Mouse (Mus musculus) stomach, embryonic 14.5 days (tissue): ENCODE data around the gene Slc4a5. TPM values are rescaled to one million over a fixed set of nuclear protein-coding genes. Genes with fewer than 3 reads are reported as not detected.
"Not testable (repeated sequence)": the region's sequence is repeated elsewhere in the genome, so short reads cannot be mapped to it uniquely, and the experiment has no call there.

Experiments used
- ATAC-seq: fragments of 200-750 bp; cut with Nextera tagmentation; 2 replicates; pipeline ENCODE4 v1.8.0; 2017; ENCODE audit warnings: low read depth, moderate TSS enrichment; ENCODE audit not compliant: insufficient number of reproducible peaks, insufficient read depth, low FRiP score
- H3K27ac ChIP-seq: fragments of 300-500 bp; sonication (generic); 2 replicates; pipeline ENCODE4 v1.5.1; 2014; ENCODE audit warnings: mild to moderate bottlenecking, low read length, moderate library complexity, mixed read lengths
- H3K27me3 ChIP-seq: fragments of 300-500 bp; sonication (generic); 2 replicates; pipeline ENCODE4 v1.6.1; 2014; ENCODE audit warnings: low read length, control low read depth, mixed read lengths; ENCODE audit not compliant: control insufficient read depth, insufficient read depth
- H3K36me3 ChIP-seq: fragments of 300-500 bp; sonication (generic); 2 replicates; pipeline ENCODE4 v1.6.1; 2014; ENCODE audit warnings: mild to moderate bottlenecking, control low read depth, low read length, moderate library complexity, mixed read lengths; ENCODE audit not compliant: control insufficient read depth, insufficient read depth
- H3K4me1 ChIP-seq: fragments of 300-500 bp; sonication (generic); 2 replicates; pipeline ENCODE4 v1.6.1; 2014; ENCODE audit warnings: low read length, control low read depth, mixed read lengths; ENCODE audit not compliant: control insufficient read depth, insufficient read depth
- H3K4me2 ChIP-seq: fragments of 300-500 bp; sonication (generic); replicated peaks from 2 replicates; pipeline ENCODE4 v1.6.1; 2014; ENCODE audit warnings: low read depth, low read length, control low read depth
- H3K4me3 ChIP-seq: fragments of 300-500 bp; sonication (generic); 2 replicates; pipeline ENCODE4 v1.5.1; 2014; ENCODE audit warnings: low read depth, low read length, control low read depth
- H3K9ac ChIP-seq: fragments of 300-500 bp; sonication (generic); replicated peaks from 2 replicates; pipeline ENCODE4 v1.6.1; 2014; ENCODE audit warnings: low read depth, mild to moderate bottlenecking, control low read depth, low read length, moderate library complexity, mixed read lengths
- H3K9me3 ChIP-seq: fragments of 300-500 bp; sonication (generic); 2 replicates; pipeline ENCODE4 v1.6.1; 2016; ENCODE audit warnings: low read depth, low read length, control low read depth; ENCODE audit not compliant: control insufficient read depth
- WGBS: fragments of 180-500 bp; shearing (Covaris S2); extraction: QIAGEN DNeasy Blood & Tissue Kit; methylation state at CpG from one replicate; pipeline ENCODE4 v1.1.7; 2014; 5-methylcytosine and 5-hydroxymethylcytosine counted together
- polyA plus RNA-seq: library from polyadenylated mRNA; unstranded; fragments of >200 nt; fragmentation: Nextera tagmentation; extraction: Ambion mirVana; gene quantifications from 2 replicates; pipeline ENCODE4 v1.2.1, GENCODE M21; 2014

Slc4a5 gene
- polyA plus RNA-seq, 1 experiment from 2014 or later = 0.38 TPM

DNA sequence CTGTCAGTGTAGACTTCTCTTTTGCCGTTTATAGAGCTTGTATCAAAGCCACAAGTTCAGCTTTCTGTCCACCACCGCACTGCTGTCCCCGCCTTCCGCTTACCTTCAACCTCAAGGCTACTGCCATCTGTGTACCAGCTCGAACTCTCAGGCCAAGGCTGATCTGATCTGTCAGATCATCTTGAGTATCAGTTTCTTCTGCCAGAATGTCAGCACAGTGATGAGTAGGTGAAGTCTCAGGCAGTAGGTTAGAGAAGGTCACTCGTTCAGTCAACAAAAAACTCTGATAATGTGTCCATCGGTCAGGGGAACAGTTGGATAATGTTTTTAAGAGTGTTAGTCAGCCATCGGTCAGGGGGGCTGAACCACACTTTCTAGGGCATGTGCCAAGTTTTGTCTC, 125.7 kb downstream of the Slc4a5 start:
- H3K27me3 ChIP-seq, H3K9ac ChIP-seq, H3K4me2 ChIP-seq, H3K4me1 ChIP-seq, H3K27ac ChIP-seq, H3K9me3 ChIP-seq, H3K4me3 ChIP-seq, ATAC-seq: not testable (repeated sequence)
- WGBS = 89% methylated on average over 8 of the region's 8 CpGs
- H3K36me3 ChIP-seq = peaks cover 29% of the 10 kb centered on the region

DNA sequence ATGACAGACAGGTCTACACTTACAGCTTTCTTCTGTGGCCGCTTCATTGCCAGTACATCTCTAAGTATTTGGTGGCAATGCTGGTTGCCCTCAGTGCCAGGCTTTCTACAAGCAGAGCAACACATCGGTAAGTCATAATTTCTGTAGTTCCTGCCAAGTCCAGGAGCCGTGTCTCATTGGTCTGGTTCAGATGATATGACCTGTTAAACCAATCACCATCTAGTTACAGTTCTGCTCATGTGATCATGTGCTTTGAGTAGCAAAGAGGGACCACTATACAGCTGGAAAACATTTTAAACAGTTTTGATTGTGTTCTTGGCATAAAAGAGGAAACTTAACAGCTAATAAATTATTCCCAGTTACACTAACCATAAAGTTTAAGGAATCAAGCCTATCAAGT, 128.3 kb downstream of the Slc4a5 start:
- no peaks in the 10 kb centered on the region for H3K27me3 ChIP-seq
- ATAC-seq = no peak
- WGBS = 88% methylated on average over 3 of the region's 3 CpGs

DNA sequence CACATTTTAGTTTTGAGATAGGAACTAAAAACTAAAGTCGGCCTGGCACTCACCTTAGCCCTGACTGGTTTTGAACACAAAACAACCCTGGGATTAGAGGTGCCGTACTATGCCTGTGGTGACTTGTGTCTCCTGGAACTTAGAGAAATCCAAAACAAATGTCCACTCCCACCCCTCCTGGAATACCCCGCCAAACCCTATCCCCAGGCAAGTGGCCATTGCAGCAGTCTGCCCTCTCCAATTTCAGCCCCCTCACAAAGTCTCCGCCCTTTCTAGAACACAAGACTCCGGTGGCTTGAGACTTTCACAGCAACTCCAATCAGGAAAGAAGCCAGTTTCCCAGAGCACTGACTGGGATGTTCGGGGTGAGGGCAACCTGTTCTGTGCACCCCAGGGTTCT, 129.2 kb downstream of the Slc4a5 start, which contains the start of gene Bola3:
Bola3 (plus strand) TSS at position 275 of the 400 bp plus-strand sequence.
- no peaks in the 10 kb centered on the region for H3K27me3 ChIP-seq
- H3K9ac ChIP-seq = peak within 1 kb of the TSS; percentile 83
- ATAC-seq = peak; percentile 43; the same call in 1 of the 2 replicates
- 27% methylated on average over 6 of the region's 6 CpGs for WGBS
- peaks cover 3% of the 10 kb centered on the region; the same call in 1 of the 2 replicates for H3K4me1 ChIP-seq
- no peak within 1 kb of the TSS for H3K27ac ChIP-seq
- H3K36me3 ChIP-seq = peaks cover 7% of the 10 kb centered on the region
- peak within 1 kb of the TSS; percentile 85 for H3K4me2 ChIP-seq
- H3K9me3 ChIP-seq = no peaks in the 10 kb centered on the region
- peak within 1 kb of the TSS; percentile 76 for H3K4me3 ChIP-seq

More for the DNA sequence above, 128.3 kb downstream of the Slc4a5 start:
- Histone ChIP-seq H3K36me3 (peaks cover 4% of the 10 kb centered on the region), H3K27ac (no peak overlapping the region), H3K4me1 (peaks cover 3% of the 10 kb centered on the region; the same call in 1 of the 2 replicates), H3K9ac (no peak overlapping the region), H3K4me3 (no peak overlapping the region), H3K4me2 (no peak overlapping the region), H3K9me3 (no peaks in the 10 kb centered on the region)

DNA sequence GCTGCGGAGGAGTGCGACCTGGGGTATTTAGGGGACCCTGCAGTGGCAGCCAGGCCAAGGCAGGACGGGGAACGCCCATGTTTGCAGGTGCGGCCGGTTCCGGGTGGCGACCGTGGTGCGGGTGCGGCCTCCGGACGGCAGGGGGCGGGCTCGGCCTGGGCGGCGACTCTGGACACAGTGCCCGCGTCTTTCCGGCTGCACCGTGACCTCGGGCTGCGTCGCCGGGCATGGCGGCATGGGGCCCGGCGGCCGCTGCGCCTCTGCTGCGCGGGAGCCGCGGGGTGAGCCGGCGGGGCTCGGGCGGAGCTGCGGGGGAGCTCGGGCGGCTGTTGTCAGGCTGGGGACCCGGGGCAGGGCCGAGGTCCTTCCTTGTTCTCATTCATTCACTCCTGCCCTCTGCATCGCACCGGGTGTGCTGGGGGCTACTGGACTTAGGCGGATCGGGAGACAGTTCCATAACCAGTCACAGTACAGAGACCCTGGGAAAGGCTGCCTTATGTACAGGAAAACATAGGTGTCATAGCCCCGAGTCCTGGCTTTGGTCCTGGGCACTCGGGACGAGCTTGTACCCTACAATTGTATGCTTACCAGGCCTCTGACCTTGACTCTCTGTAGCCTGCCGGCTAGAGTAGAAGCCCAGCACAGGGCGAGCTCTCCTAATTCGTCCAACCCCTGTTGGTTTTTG, 129.8 kb downstream of the Slc4a5 start:
- no peak overlapping the region for H3K27ac ChIP-seq
- under 1% methylated on average over 52 of the region's 53 CpGs for WGBS

DNA sequence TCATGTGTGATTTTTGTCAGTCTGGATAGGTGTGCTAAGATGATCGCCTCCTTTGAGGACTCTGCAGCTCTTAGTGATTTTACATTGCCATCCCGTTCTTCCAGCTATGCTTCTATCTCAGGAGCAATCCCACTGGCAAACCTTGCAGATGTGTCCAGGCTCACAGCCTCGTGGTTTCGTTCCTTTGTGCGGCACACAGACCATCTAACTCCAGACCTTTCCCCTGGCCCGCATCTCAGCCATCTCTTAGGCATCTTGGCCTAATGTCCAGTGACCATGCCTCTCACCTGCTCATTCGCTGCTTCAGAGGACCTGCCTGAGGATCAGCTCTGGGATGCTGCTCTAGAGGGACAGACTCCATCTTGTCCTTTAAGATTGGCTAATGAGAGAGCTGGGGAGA, 130.5 kb downstream of the Slc4a5 start:
- peaks cover 3% of the 10 kb centered on the region; the same call in 1 of the 2 replicates for H3K4me1 ChIP-seq

More for the DNA sequence above, 129.8 kb downstream of the Slc4a5 start:
- peaks cover 3% of the 10 kb centered on the region; the same call in 1 of the 2 replicates for H3K4me1 ChIP-seq
- ATAC-seq = peak; percentile 93
- peak overlapping the region; percentile 83 for H3K9ac ChIP-seq
- H3K9me3 ChIP-seq = no peaks in the 10 kb centered on the region
- H3K4me3 ChIP-seq = peak overlapping the region; percentile 76
- H3K36me3 ChIP-seq = peaks cover 8% of the 10 kb centered on the region
- peak overlapping the region; percentile 85 for H3K4me2 ChIP-seq
- H3K27me3 ChIP-seq = no peaks in the 10 kb centered on the region

DNA sequence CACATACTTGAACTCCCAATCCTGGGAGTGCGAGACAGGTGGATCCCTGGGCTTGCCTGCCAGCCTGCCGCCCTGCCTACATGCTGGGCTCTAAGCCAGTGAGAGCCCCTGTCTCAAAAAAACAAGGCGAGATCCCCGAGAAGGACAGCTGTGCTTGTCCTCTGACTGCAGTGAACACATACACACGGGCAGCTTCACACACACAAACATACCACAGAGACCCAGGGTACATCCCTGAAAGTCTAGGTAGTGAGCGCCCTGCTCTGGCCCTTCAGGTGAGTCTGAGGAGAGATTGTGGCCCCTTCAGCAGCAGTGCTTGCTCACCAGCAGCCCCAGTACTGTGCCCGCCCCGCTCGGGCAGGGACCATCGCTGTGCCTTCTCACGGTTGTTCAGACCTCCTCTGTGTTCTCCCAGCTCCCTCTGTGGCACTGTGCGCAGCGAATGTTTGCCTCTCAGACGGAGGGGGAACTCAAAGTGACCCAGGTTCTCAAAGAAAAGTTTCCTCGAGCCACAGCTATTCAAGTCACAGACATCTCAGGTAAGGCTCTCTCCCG, 131.3 kb downstream of the Slc4a5 start:
- Histone ChIP-seq H3K9me3 (no peaks in the 10 kb centered on the region), H3K36me3 (peaks cover 18% of the 10 kb centered on the region), H3K4me3 (no peak overlapping the region), H3K4me2 (no peak overlapping the region), H3K27me3 (no peaks in the 10 kb centered on the region), H3K4me1 (peaks cover 3% of the 10 kb centered on the region; the same call in 1 of the 2 replicates), H3K27ac (no peak overlapping the region), H3K9ac (no peak overlapping the region)
- ATAC-seq = no peak
- WGBS = 86% methylated on average over 16 of the region's 16 CpGs

More for the DNA sequence above, 130.5 kb downstream of the Slc4a5 start:
- Histone ChIP-seq H3K4me2 (peak overlapping the region; percentile 85), H3K9ac (0 out of 2 replicates have a peak overlapping the region, but pooled peaks have one; percentile 18), H3K9me3 (no peaks in the 10 kb centered on the region), H3K27ac (no peak overlapping the region), H3K4me3 (peak overlapping the region; percentile 76), H3K36me3 (peaks cover 15% of the 10 kb centered on the region), H3K27me3 (no peaks in the 10 kb centered on the region)
- ATAC-seq = no peak
- WGBS = 84% methylated on average over 7 of the region's 7 CpGs

DNA sequence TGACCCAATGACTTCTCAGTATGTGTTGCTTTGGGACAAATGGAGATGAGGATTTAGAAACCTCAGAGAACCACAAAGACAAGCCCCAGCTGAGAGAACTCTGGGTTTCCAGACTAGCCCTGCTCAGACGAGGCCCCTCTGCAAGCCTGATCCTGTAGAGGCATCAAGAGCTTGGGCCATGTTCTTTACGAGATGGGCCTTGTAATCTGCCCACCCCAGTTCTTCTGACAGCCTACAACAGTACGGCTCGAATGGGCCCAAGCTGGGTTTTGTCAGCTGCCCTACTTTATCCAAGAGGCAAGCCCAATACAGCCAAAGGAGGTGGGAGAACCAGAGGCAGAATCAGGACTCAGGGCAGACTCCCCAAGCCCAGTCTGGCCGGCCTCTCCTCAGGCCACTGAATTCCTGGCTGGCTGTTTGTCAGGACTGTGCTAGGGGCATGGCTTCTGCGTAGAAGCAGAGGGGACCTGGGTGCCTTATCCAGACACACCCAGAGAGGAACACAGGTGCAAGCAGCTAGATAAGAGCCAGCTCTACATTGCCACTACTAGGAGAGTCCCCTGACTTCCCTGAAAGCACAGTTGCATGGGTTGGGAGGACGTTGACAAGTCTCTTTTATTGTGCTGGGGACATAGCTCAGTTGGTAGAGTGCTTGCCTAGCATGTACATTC, 132.0 kb downstream of the Slc4a5 start:
- Histone ChIP-seq H3K4me1 (peaks cover 3% of the 10 kb centered on the region; the same call in 1 of the 2 replicates), H3K9me3 (no peaks in the 10 kb centered on the region), H3K4me3 (no peak overlapping the region), H3K27ac (no peak overlapping the region), H3K9ac (no peak overlapping the region), H3K4me2 (no peak overlapping the region), H3K27me3 (no peaks in the 10 kb centered on the region), H3K36me3 (peaks cover 18% of the 10 kb centered on the region)
- peak; percentile 69; the same call in 1 of the 2 replicates for ATAC-seq
- WGBS = 75% methylated on average over 7 of the region's 7 CpGs

DNA sequence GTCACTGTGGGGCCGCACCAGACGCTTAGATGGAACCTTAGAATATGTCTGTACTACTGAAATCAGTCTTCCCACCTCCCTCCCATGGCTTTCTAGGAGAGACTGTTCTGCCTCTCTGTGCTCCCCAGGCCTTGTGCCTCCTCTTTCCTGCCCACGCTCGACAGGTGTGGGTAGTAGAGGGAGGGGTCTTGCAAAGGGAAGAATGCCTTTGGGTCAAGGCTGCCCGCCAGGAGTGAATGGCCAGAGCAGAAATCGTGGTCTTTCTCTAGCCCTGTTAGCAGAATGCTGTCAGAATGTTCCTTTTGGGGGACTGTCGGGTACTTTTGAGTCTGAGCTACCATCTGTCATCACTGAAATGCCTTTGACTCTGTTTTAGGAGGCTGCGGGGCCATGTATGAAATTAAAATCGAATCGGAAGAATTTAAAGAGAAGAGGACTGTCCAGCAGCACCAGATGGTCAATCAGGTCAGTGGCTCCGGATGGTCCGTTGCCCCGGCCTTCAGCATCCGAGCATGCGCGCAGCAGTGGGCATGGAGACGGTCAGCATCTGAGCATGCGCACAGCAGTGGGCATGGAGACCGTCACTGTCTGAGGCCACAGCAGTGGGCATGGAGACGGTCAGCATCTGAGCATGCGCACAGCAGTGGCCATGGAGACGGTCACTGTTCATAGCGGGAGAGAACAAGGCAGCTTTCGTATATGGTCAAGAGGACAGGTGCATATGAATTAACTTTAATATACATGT, 133.2 kb downstream of the Slc4a5 start:
- Histone ChIP-seq H3K36me3 (peaks cover 18% of the 10 kb centered on the region), H3K27ac (no peak overlapping the region), H3K4me3 (no peak overlapping the region), H3K27me3 (no peaks in the 10 kb centered on the region), H3K9me3 (no peaks in the 10 kb centered on the region), H3K4me2 (no peak overlapping the region), H3K4me1 (peaks cover 3% of the 10 kb centered on the region; the same call in 1 of the 2 replicates), H3K9ac (no peak overlapping the region)
- no peak for ATAC-seq
- WGBS = 94% methylated on average over 24 of the region's 24 CpGs
